Mouse (Mus musculus) CH12.LX (cell line): ENCODE results near the gene Hoxb13. TPM values are rescaled to one million over a fixed set of nuclear protein-coding genes. Genes with fewer than 3 reads are reported as not detected.
A peak's percentile ranks its signal among the peaks of the same experiment; 100 is the strongest.

ENCODE experiments used
- DNase-seq: peaks from one replicate; pipeline ENCODE4 v3.0.0-alpha.2; 2013; ENCODE audit errors: extremely low read depth
- H3K27ac ChIP-seq: 2 replicates; pipeline ENCODE4 v1.5.1; 2012; ENCODE audit warnings: low read depth, mild to moderate bottlenecking, control low read depth, moderate library complexity; ENCODE audit not compliant: insufficient read depth
- H3K27me3 ChIP-seq: replicated peaks from 2 replicates; pipeline ENCODE3; 2012; ENCODE audit warnings: inconsistent platforms
- H3K36me3 ChIP-seq, 2 experiments: replicated peaks in 1 of 2; 2 replicates each; pipeline versions ENCODE3 to v1.6.1; 2012; ENCODE audit warnings: inconsistent platforms in 1 of 2, low read length in 1 of 2, mild to moderate bottlenecking in 1 of 2, mixed read lengths in 1 of 2, moderate library complexity in 1 of 2; ENCODE audit not compliant: control insufficient read depth in 1 of 2, insufficient read depth in 1 of 2
- H3K4me1 ChIP-seq, 2 experiments: 2 replicates each; pipeline ENCODE4 v1.6.1; 2012; ENCODE audit warnings: inconsistent platforms in 1 of 2, moderate library complexity in 1 of 2; ENCODE audit not compliant: insufficient read depth in 2 of 2, control insufficient read depth in 1 of 2
- H3K4me2 ChIP-seq: 2 replicates; pipeline ENCODE4 v1.6.1; 2012; ENCODE audit warnings: low read depth, mild to moderate bottlenecking, control low read depth; ENCODE audit not compliant: poor library complexity, insufficient read depth, severe bottlenecking
- H3K4me3 ChIP-seq, 3 experiments: fragments of 150-350 bp in 1 of 3; sonication (generic) in 1 of 3; replicated peaks in 1 of 3; 2 replicates each; pipeline versions ENCODE3 to v1.5.1; 2011 to 2012; ENCODE audit warnings: low read depth in 2 of 3, low read length in 2 of 3, mild to moderate bottlenecking in 2 of 3, moderate library complexity in 2 of 3, control low read depth in 1 of 3, improper control_type of control experiment in 1 of 3, inconsistent platforms in 1 of 3, mixed read lengths in 1 of 3; ENCODE audit not compliant: poor library complexity in 1 of 3
- H3K79me2 ChIP-seq: replicated peaks from 2 replicates; pipeline ENCODE4 v1.6.1; 2012; ENCODE audit warnings: mild to moderate bottlenecking, moderate library complexity; ENCODE audit not compliant: control insufficient read depth, poor library complexity, insufficient read depth, severe bottlenecking; ENCODE audit errors: extremely low read depth
- H3K9ac ChIP-seq: 2 replicates; pipeline ENCODE4 v1.6.1; 2012; ENCODE audit warnings: low read depth, mild to moderate bottlenecking, control low read depth, moderate library complexity; ENCODE audit not compliant: insufficient read depth
- H3K9me3 ChIP-seq: replicated peaks from 2 replicates; pipeline ENCODE3; 2012; ENCODE audit warnings: low read length, inconsistent platforms, mixed read lengths
- BHLHE40 ChIP-seq: IDR thresholded peaks from 2 replicates; pipeline ENCODE4 v1.6.1; 2011; ENCODE audit warnings: mild to moderate bottlenecking, low read depth, low read length, improper control_type of control experiment
- CHD1 ChIP-seq: IDR thresholded peaks from 2 replicates; pipeline ENCODE4 v1.6.1; 2012; ENCODE audit warnings: low read depth, low read length, improper control_type of control experiment, inconsistent platforms
- CHD2 ChIP-seq: IDR thresholded peaks from 2 replicates; pipeline ENCODE4 v1.6.1; 2011; ENCODE audit warnings: low read length, improper control_type of control experiment
- CTCF ChIP-seq, 2 experiments: IDR thresholded peaks in 1 of 2; conservative IDR thresholded peaks in 1 of 2; 2 replicates each; pipeline ENCODE4 v1.5.1; 2011 to 2012; ENCODE audit warnings: low read depth in 2 of 2, low read length in 2 of 2, improper control_type of control experiment in 1 of 2, inconsistent platforms in 1 of 2, mild to moderate bottlenecking in 1 of 2, moderate library complexity in 1 of 2
- E2F4 ChIP-seq: IDR thresholded peaks from 2 replicates; pipeline ENCODE4 v1.6.1; 2011; ENCODE audit warnings: low read depth, low read length, improper control_type of control experiment; ENCODE audit not compliant: insufficient replicate concordance
- ELF1 ChIP-seq: IDR thresholded peaks from 2 replicates; pipeline ENCODE4 v1.6.1; 2014; ENCODE audit warnings: low read depth, mild to moderate bottlenecking, inconsistent platforms, low read length, improper control_type of control experiment
- EP300 ChIP-seq: IDR thresholded peaks from 2 replicates; pipeline ENCODE4 v1.6.1; 2011; ENCODE audit warnings: low read length, improper control_type of control experiment
- ETS1 ChIP-seq: conservative IDR thresholded peaks from 2 replicates; pipeline ENCODE4 v1.6.1; 2012; ENCODE audit warnings: low read depth, mild to moderate bottlenecking, inconsistent platforms, low read length, improper control_type of control experiment, moderate library complexity
- GABPA ChIP-seq: IDR thresholded peaks from 2 replicates; pipeline ENCODE4 v1.6.1; 2012; ENCODE audit warnings: low read depth, low read length, improper control_type of control experiment, inconsistent platforms; ENCODE audit not compliant: insufficient replicate concordance
- HCFC1 ChIP-seq: IDR thresholded peaks from 2 replicates; pipeline ENCODE4 v1.6.1; 2012; ENCODE audit warnings: low read depth, mild to moderate bottlenecking, inconsistent platforms, low read length, improper control_type of control experiment
- IRF4 ChIP-seq: IDR thresholded peaks from 2 replicates; pipeline ENCODE4 v1.6.1; 2014; ENCODE audit warnings: low read depth, mild to moderate bottlenecking, inconsistent platforms, low read length, improper control_type of control experiment
- JUN ChIP-seq: IDR thresholded peaks from 2 replicates; pipeline ENCODE4 v1.6.1; 2011; ENCODE audit warnings: low read depth, mild to moderate bottlenecking, low read length, improper control_type of control experiment, moderate library complexity; ENCODE audit not compliant: insufficient read depth
- JUND ChIP-seq: conservative IDR thresholded peaks from 2 replicates; pipeline ENCODE4 v1.6.1; 2011; ENCODE audit warnings: low read depth, low read length, improper control_type of control experiment
- KAT2A ChIP-seq: IDR thresholded peaks from 2 replicates; pipeline ENCODE4 v1.6.1; 2012; ENCODE audit warnings: low read length, improper control_type of control experiment, inconsistent platforms; ENCODE audit not compliant: insufficient replicate concordance
- MAFK ChIP-seq: IDR thresholded peaks from 2 replicates; pipeline ENCODE4 v1.6.1; 2011; ENCODE audit warnings: low read length, improper control_type of control experiment; ENCODE audit not compliant: insufficient replicate concordance
- MAX ChIP-seq: IDR thresholded peaks from 2 replicates; pipeline ENCODE4 v1.6.1; 2011; ENCODE audit warnings: low read length, improper control_type of control experiment
- MAZ ChIP-seq: IDR thresholded peaks from 2 replicates; pipeline ENCODE4 v1.6.1; 2012; ENCODE audit warnings: low read depth, mild to moderate bottlenecking, inconsistent platforms, low read length, improper control_type of control experiment, moderate library complexity
- MEF2A ChIP-seq: IDR thresholded peaks from 2 replicates; pipeline ENCODE4 v1.6.1; 2014; ENCODE audit warnings: low read depth, mild to moderate bottlenecking, inconsistent platforms, low read length, improper control_type of control experiment, borderline replicate concordance
- MXI1 ChIP-seq: IDR thresholded peaks from 2 replicates; pipeline ENCODE4 v1.6.1; 2011; ENCODE audit warnings: mild to moderate bottlenecking, low read depth, low read length, improper control_type of control experiment
- MYC ChIP-seq: IDR thresholded peaks from 2 replicates; pipeline ENCODE4 v1.6.1; 2011; ENCODE audit warnings: low read depth, mild to moderate bottlenecking, improper control_type of control experiment, low read length
- NELFE ChIP-seq: IDR thresholded peaks from 2 replicates; pipeline ENCODE4 v1.6.1; 2011; ENCODE audit warnings: low read depth, low read length, improper control_type of control experiment
- NRF1 ChIP-seq: IDR thresholded peaks from 2 replicates; pipeline ENCODE4 v1.6.1; 2014; ENCODE audit warnings: low read depth, mild to moderate bottlenecking, inconsistent platforms, low read length, improper control_type of control experiment, moderate library complexity
- PAX5 ChIP-seq: IDR thresholded peaks from 2 replicates; pipeline ENCODE4 v1.6.1; 2012; ENCODE audit warnings: low read length, inconsistent platforms, mixed read lengths
- POLR2A ChIP-seq: IDR thresholded peaks from 2 replicates; pipeline ENCODE4 v1.6.1; 2011; ENCODE audit warnings: low read depth, mild to moderate bottlenecking, improper control_type of control experiment, low read length
- POLR2AphosphoS2 ChIP-seq: IDR thresholded peaks from 2 replicates; pipeline ENCODE4 v1.6.1; 2011; ENCODE audit warnings: low read depth, low read length, improper control_type of control experiment
- RAD21 ChIP-seq: IDR thresholded peaks from 2 replicates; pipeline ENCODE4 v1.6.1; 2011; ENCODE audit warnings: low read depth, mild to moderate bottlenecking, low read length, improper control_type of control experiment, moderate library complexity
- RCOR1 ChIP-seq: conservative IDR thresholded peaks from 2 replicates; pipeline ENCODE4 v1.6.1; 2012; ENCODE audit warnings: low read depth, mild to moderate bottlenecking, inconsistent platforms, low read length, improper control_type of control experiment
- SIN3A ChIP-seq: IDR thresholded peaks from 2 replicates; pipeline ENCODE4 v1.6.1; 2012; ENCODE audit warnings: low read length, improper control_type of control experiment, inconsistent platforms
- SMC3 ChIP-seq: IDR thresholded peaks from 2 replicates; pipeline ENCODE4 v1.6.1; 2011; ENCODE audit warnings: low read depth, low read length, improper control_type of control experiment
- TBP ChIP-seq: conservative IDR thresholded peaks from 2 replicates; pipeline ENCODE4 v1.6.1; 2011; ENCODE audit warnings: low read depth, low read length, improper control_type of control experiment
- TCF12 ChIP-seq: IDR thresholded peaks from 2 replicates; pipeline ENCODE4 v1.6.1; 2014; ENCODE audit warnings: low read depth, mild to moderate bottlenecking, inconsistent platforms, low read length, improper control_type of control experiment
- UBTF ChIP-seq: IDR thresholded peaks from 2 replicates; pipeline ENCODE4 v1.6.1; 2012; ENCODE audit warnings: low read depth, mild to moderate bottlenecking, inconsistent platforms, low read length, improper control_type of control experiment, moderate library complexity
- USF1 ChIP-seq: IDR thresholded peaks from 2 replicates; pipeline ENCODE4 v1.6.1; 2014; ENCODE audit warnings: low read depth, mild to moderate bottlenecking, inconsistent platforms, low read length, improper control_type of control experiment
- USF2 ChIP-seq: conservative IDR thresholded peaks from 2 replicates; pipeline ENCODE4 v1.6.1; 2011; ENCODE audit warnings: low read depth, low read length, improper control_type of control experiment
- ZC3H11A ChIP-seq: IDR thresholded peaks from 2 replicates; pipeline ENCODE4 v1.6.1; 2012; ENCODE audit warnings: low read depth, mild to moderate bottlenecking, inconsistent platforms, low read length, improper control_type of control experiment
- ZKSCAN1 ChIP-seq: IDR thresholded peaks from 2 replicates; pipeline ENCODE4 v1.6.1; 2012; ENCODE audit warnings: low read depth, inconsistent platforms, low read length, improper control_type of control experiment, borderline replicate concordance
- ZMIZ1 ChIP-seq: IDR thresholded peaks from 2 replicates; pipeline ENCODE4 v1.6.1; 2012; ENCODE audit warnings: low read depth, mild to moderate bottlenecking, inconsistent platforms, low read length, improper control_type of control experiment
- ZNF384 ChIP-seq: IDR thresholded peaks from 2 replicates; pipeline ENCODE4 v1.6.1; 2012; ENCODE audit warnings: low read depth, low read length, improper control_type of control experiment, inconsistent platforms
- dilution Hi-C: fragments of 300-500 bp; cut with MboI; formaldehyde crosslinking; loops from 2 replicates; pipeline ENCODE4 v1.14.3; 2020; ENCODE audit warnings: low sequenced_read_pairs; ENCODE audit not compliant: extremely low pct_unique_long_range_greater_than_20kb, extremely low pct_ligation_motif_present
- in situ Hi-C: fragments of 300-500 bp; cut with MboI; formaldehyde crosslinking; loops from 3 replicates; pipeline ENCODE4 v1.14.3; 2019; ENCODE audit warnings: low sequenced_read_pairs, low pct_ligation_motif_present, low pct_unique_long_range_greater_than_20kb, mixed read lengths
- polyA plus RNA-seq: library from polyadenylated mRNA; unstranded; fragments of >175 nt; gene quantifications from 2 replicates; pipeline ENCODE4 v1.2.1, GENCODE M21; 2012; ENCODE audit warnings: low read depth; ENCODE audit not compliant: insufficient read length
- total RNA-seq, 2 experiments: library from RNA; depleted of rRNA; stranded (reverse); fragments of 300-350 nt in 1 of 2; fragments of >200 nt in 1 of 2; gene quantifications; 2 replicates each; pipeline ENCODE4 v1.2.3; 2012 to 2014

Hoxb13 gene
- total and polyA plus RNA-seq, 3 experiments, result 0.08 TPM; not detected in 2

DNA sequence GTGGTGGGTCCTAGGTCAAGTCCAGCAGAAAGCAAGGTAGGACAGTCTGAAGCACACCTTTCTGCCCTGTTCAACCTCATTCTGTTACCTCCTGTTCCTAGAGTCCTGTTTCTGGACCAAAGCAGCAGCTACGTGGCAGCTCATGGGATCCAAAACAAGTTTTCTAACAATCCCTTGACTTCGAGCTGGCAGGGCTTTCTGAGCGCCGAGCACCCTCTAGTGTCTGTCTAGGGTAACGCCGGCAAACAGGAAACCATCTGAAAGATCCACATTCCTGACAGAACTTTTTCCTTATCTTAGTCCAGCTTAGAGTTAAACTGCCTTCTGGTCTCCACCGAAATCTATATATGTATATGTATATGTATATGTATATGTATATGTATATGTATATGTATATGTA, 46.1 kb downstream of the Hoxb13 start:
- Histone ChIP-seq H3K4me1 (no peaks in the 10 kb centered on the region), H3K4me3 (no peak overlapping the region), H3K4me2 (peak overlapping the region; percentile 12), H3K9me3 (no peaks in the 10 kb centered on the region), H3K27me3 (peaks cover 62% of the 10 kb centered on the region), H3K27ac (no peak overlapping the region), H3K36me3 (no peaks in the 10 kb centered on the region), H3K79me2 (no peaks in the 10 kb centered on the region), H3K9ac (no peak overlapping the region)
- TF ChIP-seq ZMIZ1 (no peak), MAFK (no peak), POLR2A (no peak), USF1 (no peak), POLR2AphosphoS2 (no peak), PAX5 (no peak), KAT2A (no peak), GABPA (no peak), ZC3H11A (peak; percentile 51), SIN3A (no peak), NRF1 (no peak), NELFE (peak; percentile 34; the same call in 1 of the 2 replicates), EP300 (no peak), UBTF (no peak), TBP (no peak), MEF2A (no peak), RCOR1 (no peak), ZNF384 (no peak), HCFC1 (no peak), BHLHE40 (no peak), ETS1 (no peak), SMC3 (peak; percentile 86), ELF1 (0 out of 2 replicates have a peak, but pooled peaks have one; percentile 24), MXI1 (no peak), E2F4 (no peak), MYC (no peak), MAZ (no peak), RAD21 (peak; percentile 90), JUN (no peak), ZKSCAN1 (no peak), MAX (no peak), TCF12 (no peak), USF2 (no peak), CHD2 (no peak), IRF4 (no peak), CTCF (conservative IDR thresholded peaks at IDR 0.05 in 1 of 2, IDR thresholded peaks at IDR 0.05 in 1 of 2; ENCODE audit: low read depth in 2 of 2, low read length in 2 of 2) (peak; percentile 73 to 92), JUND (no peak), CHD1 (no peak)
- in situ Hi-C loops, result loop anchor here (10.0 kb wide), 1 partner anchor 275 kb away; no protein-coding TSS in a partner anchor
- DNase-seq, result peak; percentile 65
- dilution Hi-C loops, result no loop called here
